Mouse (Mus musculus) cerebellum, adult 2 months (tissue): ENCODE measurements around the gene Gm10382.

Experiments
- CTCF ChIP-seq: fragments of 200-500 bp; IDR thresholded peaks from 2 replicates; pipeline ENCODE4 v1.5.1; 2011; ENCODE audit warnings: low read depth, mild to moderate bottlenecking, control low read depth, low read length, moderate library complexity, borderline replicate concordance; ENCODE audit not compliant: insufficient read depth
- POLR2A ChIP-seq: fragments of 200-500 bp; IDR thresholded peaks from 2 replicates; pipeline ENCODE4 v1.6.1; 2011; ENCODE audit warnings: low read length, control low read depth, borderline replicate concordance; ENCODE audit not compliant: insufficient read depth

- no peak for TF ChIP-seq CTCF
- TF ChIP-seq POLR2A = no peak
Measured at GRCm38 (mm10) chr5:125363894-125364293, 25.2 kb upstream of the Gm10382 start.
